Mouse (Mus musculus): ENCODE data around the gene Grid1. TPM values are rescaled to one million over a fixed set of nuclear protein-coding genes. Genes with fewer than 3 reads are reported as not detected.

Gene Grid1
- polyA plus RNA-seq, 1 experiment from 2014 or later = 0.51 TPM

GRCm38 (mm10) chr14:35404249-35404908 is 584.5 kb downstream of the Grid1 start:
- 74% methylated on average over 3 of the region's 3 CpGs for WGBS

DNA sequence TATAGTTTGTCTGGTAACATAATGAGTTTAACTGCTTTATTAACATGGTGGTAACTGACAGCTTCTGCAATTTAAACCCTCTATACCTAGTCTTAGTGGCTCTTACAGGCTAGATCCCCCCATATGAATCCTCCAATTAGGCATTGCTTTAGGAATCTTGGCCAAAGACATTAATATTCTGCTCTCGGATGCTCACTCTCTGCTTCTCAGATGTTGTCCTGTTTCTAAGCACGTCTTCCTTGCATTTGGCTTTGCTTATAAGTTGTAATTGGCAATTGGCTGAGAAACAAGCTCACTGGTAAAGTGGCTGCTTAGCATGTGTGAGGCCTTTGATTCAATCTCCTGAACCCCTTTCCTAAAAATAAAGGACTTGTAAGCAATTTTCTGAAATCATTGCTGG is 610.4 kb downstream of the Grid1 start:
- no peak overlapping the region for H3K4me2 ChIP-seq
- H3K27me3 ChIP-seq = no peaks in the 10 kb centered on the region
- H3K36me3 ChIP-seq = no peaks in the 10 kb centered on the region
- H3K27ac ChIP-seq = no peak overlapping the region
- no peaks in the 10 kb centered on the region for H3K4me1 ChIP-seq
- 76% methylated on average over 2 of the region's 2 CpGs for WGBS
- no peaks in the 10 kb centered on the region for H3K9me3 ChIP-seq
- H3K4me3 ChIP-seq = no peak overlapping the region
- ATAC-seq (ENCODE audit: insufficient number of reproducible peaks, low FRiP score, low TSS enrichment, low read depth) = no peak
- H3K9ac ChIP-seq = no peak overlapping the region

More at GRCm38 (mm10) chr14:35404249-35404908, 584.5 kb downstream of the Grid1 start:
- no peak overlapping the region for H3K4me2 ChIP-seq
- no peak for ATAC-seq (ENCODE audit: insufficient number of reproducible peaks, low FRiP score, low TSS enrichment, low read depth)
- H3K27me3 ChIP-seq = no peaks in the 10 kb centered on the region
- H3K9me3 ChIP-seq = no peaks in the 10 kb centered on the region
- H3K36me3 ChIP-seq = no peaks in the 10 kb centered on the region
- H3K27ac ChIP-seq = no peak overlapping the region
- no peaks in the 10 kb centered on the region for H3K4me1 ChIP-seq
- H3K9ac ChIP-seq = no peak overlapping the region
- H3K4me3 ChIP-seq = no peak overlapping the region

DNA sequence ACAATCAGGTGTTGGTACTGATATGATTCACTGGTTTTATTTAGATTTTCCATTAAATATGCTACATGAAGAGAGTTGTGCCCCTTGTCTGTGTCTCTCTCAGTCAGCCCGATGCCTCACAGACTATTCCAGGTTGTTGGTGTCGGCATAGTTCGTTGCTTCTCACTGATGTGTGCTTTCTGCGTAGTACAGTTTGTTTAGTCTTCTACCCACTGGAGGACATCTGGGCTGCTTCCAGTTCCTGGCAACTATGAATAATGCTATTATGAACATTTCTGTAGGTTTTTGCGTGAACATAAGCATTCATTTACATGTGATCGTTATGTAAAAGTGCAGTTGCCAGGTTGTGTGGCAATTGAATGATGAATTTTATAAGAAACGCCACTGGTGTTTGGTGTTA is 633.8 kb downstream of the Grid1 start:
- Histone ChIP-seq H3K4me3 (no peak overlapping the region), H3K4me2 (no peak overlapping the region), H3K36me3 (no peaks in the 10 kb centered on the region), H3K27ac (no peak overlapping the region), H3K4me1 (no peaks in the 10 kb centered on the region), H3K9me3 (no peaks in the 10 kb centered on the region), H3K27me3 (no peaks in the 10 kb centered on the region), H3K9ac (no peak overlapping the region)
- WGBS = 84% methylated on average over 7 of the region's 7 CpGs
- no peak for ATAC-seq (ENCODE audit: insufficient number of reproducible peaks, low FRiP score, low TSS enrichment, low read depth)

- WGBS = 59% methylated on average over 6 of the region's 6 CpGs
- H3K4me2 ChIP-seq = no peak overlapping the region
- H3K36me3 ChIP-seq = no peaks in the 10 kb centered on the region
- no peak overlapping the region for H3K4me3 ChIP-seq
- H3K27ac ChIP-seq = no peak overlapping the region
- H3K9ac ChIP-seq = no peak overlapping the region
- ATAC-seq (ENCODE audit: insufficient number of reproducible peaks, low FRiP score, low TSS enrichment, low read depth) = no peak
- no peaks in the 10 kb centered on the region for H3K9me3 ChIP-seq
- H3K27me3 ChIP-seq = no peaks in the 10 kb centered on the region
- H3K4me1 ChIP-seq = no peaks in the 10 kb centered on the region
These were observed 648.3 kb downstream of the Grid1 start for GRCm38 (mm10) chr14:35468254-35468653.

- Histone ChIP-seq H3K4me1 (no peaks in the 10 kb centered on the region), H3K27me3 (no peaks in the 10 kb centered on the region), H3K36me3 (no peaks in the 10 kb centered on the region), H3K27ac (no peak overlapping the region), H3K4me2 (no peak overlapping the region), H3K9ac (no peak overlapping the region), H3K4me3 (no peak overlapping the region), H3K9me3 (no peaks in the 10 kb centered on the region)
- ATAC-seq (ENCODE audit: insufficient number of reproducible peaks, low FRiP score, low TSS enrichment, low read depth) = no peak
- 67% methylated on average over 2 of the region's 2 CpGs for WGBS
These were observed 666.1 kb downstream of the Grid1 start for GRCm38 (mm10) chr14:35486017-35486416.

DNA sequence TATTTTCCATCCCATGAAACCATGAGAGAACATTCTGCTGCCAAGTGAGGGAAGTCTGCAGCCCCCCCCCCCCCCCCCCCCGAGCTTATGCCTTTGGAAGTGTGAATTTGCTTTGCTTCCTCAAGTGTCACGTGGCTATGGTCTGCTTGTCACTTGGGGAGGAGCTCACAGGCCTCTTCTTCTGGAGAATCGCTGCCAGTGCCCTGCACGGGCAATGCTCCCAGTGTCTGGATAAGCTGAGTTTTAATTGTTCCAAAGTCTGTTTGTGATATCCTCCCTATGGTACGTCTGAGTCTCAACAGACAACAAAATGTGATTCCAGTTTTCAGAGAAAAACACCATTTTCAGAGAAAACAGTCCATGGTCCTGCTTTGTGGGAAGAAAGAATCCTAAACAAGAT is 682.4 kb downstream of the Grid1 start:
- no peak overlapping the region for H3K4me3 ChIP-seq
- 50% methylated on average over 5 of the region's 5 CpGs for WGBS

DNA sequence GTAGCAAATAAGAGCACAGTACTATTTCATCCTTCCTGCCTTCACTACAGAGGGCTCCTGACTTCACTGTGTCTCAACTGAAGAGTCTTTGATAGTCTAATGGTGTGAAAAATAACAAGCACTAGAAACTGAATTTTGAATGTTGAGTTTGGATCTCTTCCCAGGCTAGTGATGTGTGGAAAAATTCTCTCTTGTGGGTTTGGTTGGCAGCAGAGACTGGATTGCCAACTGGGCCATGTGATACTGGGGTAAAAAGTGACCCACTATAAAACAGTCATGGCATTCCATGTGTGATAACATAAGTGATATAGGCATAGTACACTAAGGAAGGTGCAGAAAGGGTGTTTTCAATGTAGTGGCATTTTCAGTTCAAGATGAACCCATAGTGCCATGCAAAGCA is 699.5 kb downstream of the Grid1 start:
- Histone ChIP-seq H3K27ac (no peak overlapping the region), H3K9me3 (no peaks in the 10 kb centered on the region), H3K4me3 (no peak overlapping the region), H3K27me3 (no peaks in the 10 kb centered on the region), H3K4me2 (no peak overlapping the region), H3K9ac (no peak overlapping the region), H3K4me1 (no peaks in the 10 kb centered on the region), H3K36me3 (no peaks in the 10 kb centered on the region)
- no peak for ATAC-seq (ENCODE audit: insufficient number of reproducible peaks, low FRiP score, low TSS enrichment, low read depth)

More for the DNA sequence above, 682.4 kb downstream of the Grid1 start:
- H3K4me1 ChIP-seq = no peaks in the 10 kb centered on the region
- no peaks in the 10 kb centered on the region for H3K27me3 ChIP-seq
- H3K9me3 ChIP-seq = no peaks in the 10 kb centered on the region
- H3K27ac ChIP-seq = no peak overlapping the region
- ATAC-seq (ENCODE audit: insufficient number of reproducible peaks, low FRiP score, low TSS enrichment, low read depth) = no peak
- no peaks in the 10 kb centered on the region for H3K36me3 ChIP-seq
- H3K4me2 ChIP-seq = no peak overlapping the region
- H3K9ac ChIP-seq = no peak overlapping the region

GRCm38 (mm10) chr14:35538835-35539234 is 718.9 kb downstream of the Grid1 start:
- 79% methylated on average over 3 of the region's 3 CpGs for WGBS

DNA sequence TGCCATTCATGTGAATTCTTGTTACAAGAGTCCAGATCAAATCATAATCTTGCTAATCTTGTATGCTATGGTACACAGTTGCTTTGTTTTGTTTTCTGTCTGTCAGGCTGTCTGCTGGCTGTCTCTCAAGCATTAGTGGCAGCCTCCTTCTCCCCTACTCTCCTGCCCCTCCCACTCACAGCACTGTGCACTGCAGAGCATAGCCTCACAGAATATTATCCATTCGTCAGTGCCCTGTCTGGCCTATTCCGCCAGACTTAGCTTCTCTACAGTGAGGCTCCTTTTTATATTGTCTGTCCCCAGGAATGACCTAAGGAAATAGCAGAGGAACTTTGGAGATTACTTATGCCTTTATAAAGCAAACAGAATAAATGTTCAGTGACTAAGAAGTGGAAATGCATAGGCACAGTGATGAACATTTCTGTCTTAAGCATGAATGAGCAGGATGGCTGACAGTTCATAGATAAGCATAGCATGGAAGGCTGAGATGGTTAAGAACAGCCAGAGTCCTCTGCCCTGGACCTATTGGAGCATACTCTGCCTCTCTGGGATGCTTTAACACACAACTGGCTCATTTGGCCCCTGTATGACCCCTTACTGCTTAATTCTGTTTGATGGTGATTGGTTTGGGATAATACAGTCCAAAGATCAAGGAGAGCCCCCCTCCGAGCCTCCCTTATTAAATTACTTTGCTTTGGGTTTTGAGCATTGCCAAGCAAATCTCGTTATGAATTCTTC is 721.5 kb downstream of the Grid1 start:
- Histone ChIP-seq H3K9ac (no peak overlapping the region), H3K4me2 (no peak overlapping the region), H3K9me3 (no peaks in the 10 kb centered on the region), H3K4me3 (no peak overlapping the region), H3K27ac (no peak overlapping the region), H3K4me1 (no peaks in the 10 kb centered on the region), H3K36me3 (no peaks in the 10 kb centered on the region), H3K27me3 (no peaks in the 10 kb centered on the region)
- no peak for ATAC-seq (ENCODE audit: insufficient number of reproducible peaks, low FRiP score, low TSS enrichment, low read depth)
- 51% methylated on average over 4 of the region's 4 CpGs for WGBS

More at GRCm38 (mm10) chr14:35538835-35539234, 718.9 kb downstream of the Grid1 start:
- no peak overlapping the region for H3K4me2 ChIP-seq
- ATAC-seq (ENCODE audit: insufficient number of reproducible peaks, low FRiP score, low TSS enrichment, low read depth) = no peak
- H3K27me3 ChIP-seq = no peaks in the 10 kb centered on the region
- no peak overlapping the region for H3K9ac ChIP-seq
- no peak overlapping the region for H3K4me3 ChIP-seq
- no peaks in the 10 kb centered on the region for H3K9me3 ChIP-seq
- H3K36me3 ChIP-seq = no peaks in the 10 kb centered on the region
- no peak overlapping the region for H3K27ac ChIP-seq
- no peaks in the 10 kb centered on the region for H3K4me1 ChIP-seq

- Histone ChIP-seq H3K27me3 (no peaks in the 10 kb centered on the region), H3K36me3 (no peaks in the 10 kb centered on the region), H3K9ac (no peak overlapping the region), H3K4me3 (no peak overlapping the region), H3K9me3 (no peaks in the 10 kb centered on the region), H3K4me2 (no peak overlapping the region), H3K4me1 (no peaks in the 10 kb centered on the region), H3K27ac (no peak overlapping the region)
- ATAC-seq (ENCODE audit: insufficient number of reproducible peaks, low FRiP score, low TSS enrichment, low read depth) = no peak
- WGBS = 62% methylated on average over 1 of the region's 1 CpGs
These were observed 722.1 kb downstream of the Grid1 start for GRCm38 (mm10) chr14:35541992-35542380.

DNA sequence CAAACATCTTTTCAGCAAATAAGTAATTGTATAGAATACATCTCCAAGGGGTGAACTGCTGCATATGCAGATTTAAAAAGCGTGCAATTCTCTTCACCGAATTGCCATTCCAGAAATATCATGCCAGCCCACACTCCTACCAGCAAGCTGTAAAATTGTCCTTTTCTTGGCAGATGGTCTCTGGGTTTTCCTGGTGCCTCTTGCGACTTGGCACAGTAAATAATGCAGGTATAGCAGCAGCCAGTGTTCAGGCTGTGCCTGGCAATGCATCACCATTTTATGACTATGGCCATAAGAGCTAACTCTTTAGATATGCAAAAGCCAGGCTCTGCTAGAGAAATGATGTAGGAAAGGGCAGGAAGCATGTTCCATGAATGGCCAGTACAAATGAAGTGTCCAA is 734.4 kb downstream of the Grid1 start:
- no peak overlapping the region for H3K9ac ChIP-seq
- 74% methylated on average over 3 of the region's 3 CpGs for WGBS
- H3K9me3 ChIP-seq = no peaks in the 10 kb centered on the region

GRCm38 (mm10) chr14:35561244-35561893 is 741.5 kb downstream of the Grid1 start:
- no peaks in the 10 kb centered on the region for H3K9me3 ChIP-seq
- no peaks in the 10 kb centered on the region for H3K27me3 ChIP-seq
- no peaks in the 10 kb centered on the region for H3K4me1 ChIP-seq
- WGBS = 84% methylated on average over 3 of the region's 3 CpGs
- no peaks in the 10 kb centered on the region for H3K36me3 ChIP-seq
- H3K27ac ChIP-seq = no peak overlapping the region
- no peak for ATAC-seq (ENCODE audit: insufficient number of reproducible peaks, low FRiP score, low TSS enrichment, low read depth)
- H3K4me2 ChIP-seq = no peak overlapping the region
- no peak overlapping the region for H3K9ac ChIP-seq
- H3K4me3 ChIP-seq = no peak overlapping the region

More for the DNA sequence above, 734.4 kb downstream of the Grid1 start:
- no peaks in the 10 kb centered on the region for H3K36me3 ChIP-seq
- no peaks in the 10 kb centered on the region for H3K4me1 ChIP-seq
- no peak overlapping the region for H3K27ac ChIP-seq
- ATAC-seq (ENCODE audit: insufficient number of reproducible peaks, low FRiP score, low TSS enrichment, low read depth) = no peak
- no peak overlapping the region for H3K4me3 ChIP-seq
- no peak overlapping the region for H3K4me2 ChIP-seq
- H3K27me3 ChIP-seq = no peaks in the 10 kb centered on the region
